Mouse (Mus musculus) olfactory bulb, adult 2 months (tissue): ENCODE data around the gene Gm21693. TPM values are rescaled to one million over a fixed set of nuclear protein-coding genes. Genes with fewer than 3 reads are reported as not detected.
"Not testable (repeated sequence)": the region's sequence is repeated elsewhere in the genome, so short reads cannot be mapped to it uniquely, and the experiment has no call there.

Experiments used
- H3K27ac ChIP-seq: fragments of 200-500 bp; 2 replicates; pipeline ENCODE4 v1.5.1; 2012; ENCODE audit warnings: low read depth, low read length; ENCODE audit not compliant: insufficient read depth
- H3K4me1 ChIP-seq: fragments of 200-500 bp; 2 replicates; pipeline ENCODE4 v1.6.1; 2012; ENCODE audit warnings: low read length; ENCODE audit not compliant: control insufficient read depth, insufficient read depth
- H3K4me3 ChIP-seq: fragments of 200-500 bp; 2 replicates; pipeline ENCODE4 v1.5.1; 2012; ENCODE audit warnings: mild to moderate bottlenecking, low read depth, low read length, moderate library complexity; ENCODE audit not compliant: insufficient read depth
- WGBS: fragments of 180-500 bp; shearing (Covaris S2); methylation state at CpG from one replicate; pipeline ENCODE4 v1.1.7; 2018; 5-methylcytosine and 5-hydroxymethylcytosine counted together
- polyA plus RNA-seq: library from polyadenylated mRNA; stranded (reverse); fragments of >200 nt; gene quantifications from 2 replicates; pipeline ENCODE4 v1.2.4, GENCODE M21; 2012; ENCODE audit warnings: low replicate concordance; ENCODE audit not compliant: missing spikeins, insufficient read depth, insufficient read length

Gm21693 gene
- polyA plus RNA-seq, result not detected in 2 replicates

DNA sequence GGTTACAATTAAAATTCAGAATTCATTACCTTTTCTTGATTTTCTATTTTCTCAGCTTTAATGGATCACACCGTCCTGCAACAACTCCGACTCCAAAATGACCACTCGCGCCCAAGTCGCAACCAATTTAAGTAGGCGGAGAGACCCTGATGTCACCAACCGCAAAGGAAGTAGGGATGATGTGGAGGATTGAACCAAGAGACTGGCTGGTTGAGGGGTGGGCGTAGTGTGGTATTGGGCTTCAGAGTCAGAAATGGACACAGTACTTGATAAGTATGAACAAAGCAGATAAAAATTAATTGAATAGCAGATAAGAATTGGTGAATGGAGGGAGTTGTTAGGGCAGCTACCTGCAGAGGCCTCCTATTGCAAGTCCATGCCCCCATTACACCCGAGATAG lies at the start of gene Gm21693:
TSS of gene Gm21693 (minus strand) at position 101 of the 400 bp plus-strand sequence.
- H3K4me1 ChIP-seq, H3K27ac ChIP-seq, H3K4me3 ChIP-seq: not testable (repeated sequence)
- no CpG with 5 or more reads among the region's 9 CpGs for WGBS

DNA sequence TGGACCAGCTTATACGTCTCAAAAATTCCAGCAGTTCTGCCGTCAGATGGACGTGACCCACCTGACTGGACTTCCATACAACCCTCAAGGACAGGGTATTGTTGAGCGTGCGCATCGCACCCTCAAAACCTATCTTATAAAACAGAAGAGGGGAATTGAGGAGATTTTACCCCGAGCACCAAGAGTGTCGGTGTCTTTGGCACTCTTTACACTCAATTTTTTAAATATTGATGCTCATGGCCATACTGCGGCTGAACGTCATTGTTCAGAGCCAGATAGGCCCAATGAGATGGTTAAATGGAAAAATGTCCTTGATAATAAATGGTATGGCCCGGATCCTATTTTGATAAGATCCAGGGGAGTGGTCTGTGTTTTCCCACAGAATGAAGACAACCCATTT lies 4.5 kb downstream of the Gm21693 start:
- not testable (repeated sequence) for H3K4me1 ChIP-seq, H3K27ac ChIP-seq, H3K4me3 ChIP-seq
- WGBS, result 67% methylated on average over 1 of the region's 11 CpGs

DNA sequence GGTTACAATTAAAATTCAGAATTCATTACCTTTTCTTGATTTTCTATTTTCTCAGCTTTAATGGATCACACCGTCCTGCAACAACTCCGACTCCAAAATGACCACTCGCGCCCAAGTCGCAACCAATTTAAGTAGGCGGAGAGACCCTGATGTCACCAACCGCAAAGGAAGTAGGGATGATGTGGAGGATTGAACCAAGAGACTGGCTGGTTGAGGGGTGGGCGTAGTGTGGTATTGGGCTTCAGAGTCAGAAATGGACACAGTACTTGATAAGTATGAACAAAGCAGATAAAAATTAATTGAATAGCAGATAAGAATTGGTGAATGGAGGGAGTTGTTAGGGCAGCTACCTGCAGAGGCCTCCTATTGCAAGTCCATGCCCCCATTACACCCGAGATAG lies 38.8 kb downstream of the Gm21693 start, which contains the start of gene Gm21677:
TSS of gene Gm21677 (minus strand) at position 101 of the 400 bp plus-strand sequence.
- not testable (repeated sequence) for H3K4me3 ChIP-seq, H3K27ac ChIP-seq, H3K4me1 ChIP-seq
- no CpG with 5 or more reads among the region's 9 CpGs for WGBS

Other genes starting within 250 kb of the Gm21693 start
- gene Gm21677, start 38.9 kb downstream of the Gm21693 start, polyA plus RNA-seq, result not detected in 2 replicates
- not detected in 2 replicates for gene Gm21704, start 64.8 kb upstream of the Gm21693 start, polyA plus RNA-seq
- not detected in 2 replicates for gene Gm21708, start 64.8 kb upstream of the Gm21693 start, polyA plus RNA-seq